Mouse (Mus musculus): ENCODE data around the gene Fahd2a.

Gene Fahd2a

DNA sequence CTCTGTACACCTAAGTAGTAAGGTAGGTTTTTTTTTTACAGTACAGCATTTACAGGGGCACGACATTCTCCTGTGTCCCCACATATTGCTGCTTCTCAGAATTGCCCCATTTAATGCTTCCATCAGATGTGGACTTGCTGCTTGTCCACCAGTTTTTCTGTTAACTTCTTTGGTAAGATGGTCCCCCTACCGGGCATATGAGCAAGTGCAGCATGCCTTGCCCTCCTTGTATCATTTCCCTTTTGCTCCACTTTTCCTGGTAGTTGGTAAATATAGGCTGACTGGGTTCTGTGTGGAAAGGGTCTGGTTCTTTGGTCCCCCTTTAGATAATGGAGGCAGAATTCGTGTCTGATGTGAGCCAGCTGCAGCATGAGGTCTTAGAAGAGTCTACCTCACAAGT, 14.1 kb downstream of the Fahd2a start:
- DNase-seq: peak; percentile 74 to 77

DNA sequence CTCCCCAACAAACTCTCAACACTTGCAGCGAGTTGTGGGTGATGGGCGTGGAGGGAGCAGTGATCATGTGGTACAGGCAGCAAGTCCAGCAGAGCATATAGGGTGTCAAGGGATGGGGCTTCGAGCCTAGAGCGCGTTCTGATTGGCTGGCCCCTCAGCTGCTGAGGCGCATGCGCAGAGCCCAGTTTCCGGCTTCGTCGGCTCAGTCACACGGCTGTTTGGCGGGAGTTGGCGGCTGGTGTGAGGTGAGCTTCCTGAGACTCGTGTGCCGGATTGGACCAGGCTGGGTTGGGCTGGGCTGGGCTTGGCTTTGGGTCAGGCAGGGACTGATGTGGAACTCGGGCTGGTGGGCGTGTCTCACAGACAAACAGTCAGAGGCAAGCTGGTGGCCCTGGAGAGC, 19.4 kb downstream of the Fahd2a start, which contains the start of gene Gpat2:
Gene Gpat2, plus strand, starts transcription at position 223 of the 400 bp plus-strand sequence.
- no peak for DNase-seq

DNA sequence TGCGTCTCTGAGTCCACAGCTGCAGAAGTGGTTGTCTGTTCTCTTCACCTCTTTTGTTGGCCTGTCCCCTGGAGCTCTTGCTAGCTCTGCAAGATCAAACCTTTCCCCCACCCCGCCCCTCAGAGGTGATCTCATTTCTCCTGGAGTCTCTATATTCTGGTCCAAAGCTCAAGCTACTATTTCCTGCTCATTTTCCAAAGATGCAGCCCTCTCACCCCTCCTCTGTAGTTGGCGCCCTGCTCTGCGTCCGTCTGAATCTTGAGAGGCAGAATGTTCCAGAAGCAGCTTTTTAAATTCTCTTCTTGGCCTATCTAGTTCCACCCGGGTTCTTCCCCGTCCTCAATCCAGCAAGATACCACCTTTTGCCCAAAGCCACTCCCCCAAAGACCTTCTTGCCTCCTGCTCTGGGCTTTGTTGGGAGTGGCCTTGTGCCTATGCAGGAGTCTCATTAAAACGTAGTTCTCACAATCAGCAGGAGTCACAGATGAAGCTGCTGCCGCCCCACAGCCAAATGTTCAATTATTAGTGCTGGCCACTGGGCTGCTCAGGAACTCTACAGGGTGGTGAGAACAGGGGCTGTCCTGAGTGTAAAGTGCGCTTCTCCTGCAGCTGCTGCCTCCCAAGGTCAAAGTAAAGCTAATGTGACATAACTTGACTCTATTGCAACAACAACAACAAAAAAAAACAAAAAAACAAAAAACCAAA, 25.9 kb downstream of the Fahd2a start:
- peak; percentile 74 to 84 for DNase-seq

DNA sequence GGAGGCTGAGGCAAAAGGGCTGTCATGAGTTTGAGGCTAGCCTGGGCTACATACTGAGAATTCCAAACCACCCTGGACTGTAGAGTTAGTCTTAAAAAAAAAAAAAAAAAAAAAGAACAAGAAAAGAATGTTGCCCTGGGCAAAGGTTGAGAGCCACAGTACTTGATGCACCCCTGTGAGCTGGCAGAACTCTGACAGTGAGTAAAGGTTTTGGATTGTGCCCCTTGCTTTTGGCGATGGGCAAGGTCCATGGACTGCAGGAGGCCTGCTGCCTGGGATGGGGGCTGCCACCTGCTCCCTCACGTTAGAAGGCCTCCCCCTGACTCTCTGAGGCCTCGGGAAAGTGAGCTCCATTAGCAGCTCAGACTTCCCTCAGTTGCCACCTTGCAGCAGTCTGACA, 27.7 kb downstream of the Fahd2a start:
- peak; percentile 77 to 91 for DNase-seq

DNA sequence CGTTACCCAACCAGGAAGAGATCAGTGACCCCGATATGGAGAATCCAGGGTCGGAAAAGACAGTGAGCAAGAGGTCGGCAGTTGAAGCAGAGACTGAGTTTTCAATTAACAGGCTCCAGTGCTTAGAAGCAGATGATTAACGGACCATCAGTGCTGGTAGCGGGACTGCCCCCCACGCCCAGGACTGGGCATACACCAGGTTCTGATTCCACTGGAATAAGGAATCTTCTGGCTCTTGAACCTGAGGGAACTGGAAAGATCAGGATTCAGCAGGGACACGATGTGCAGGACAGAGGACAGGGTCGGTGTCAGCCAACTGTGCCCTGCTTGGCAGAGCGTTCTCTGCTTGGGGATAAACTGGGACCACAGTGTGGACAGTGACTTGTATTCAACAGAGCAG, 28.6 kb downstream of the Fahd2a start:
- peak; percentile 88 to 95 for DNase-seq

DNA sequence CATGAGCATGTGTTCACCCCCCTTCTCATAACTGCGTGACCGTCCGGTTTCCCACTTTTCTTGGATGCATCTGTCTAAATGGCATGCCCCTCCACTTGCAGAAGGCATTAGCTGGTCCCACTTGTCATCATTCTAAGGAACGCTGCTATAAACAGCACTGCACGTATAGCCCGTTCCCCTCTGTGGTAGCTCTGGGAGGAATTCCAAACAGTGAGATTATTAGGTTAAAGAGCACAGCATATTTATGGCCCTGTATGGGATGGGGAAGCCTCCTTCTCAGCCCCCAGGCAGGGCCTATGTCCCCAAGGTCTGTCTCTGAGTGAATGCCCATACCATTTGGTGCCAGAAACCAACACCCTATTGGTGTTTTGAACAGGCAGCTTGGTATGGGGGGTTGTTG, 33.2 kb downstream of the Fahd2a start:
- no peak for DNase-seq

DNA sequence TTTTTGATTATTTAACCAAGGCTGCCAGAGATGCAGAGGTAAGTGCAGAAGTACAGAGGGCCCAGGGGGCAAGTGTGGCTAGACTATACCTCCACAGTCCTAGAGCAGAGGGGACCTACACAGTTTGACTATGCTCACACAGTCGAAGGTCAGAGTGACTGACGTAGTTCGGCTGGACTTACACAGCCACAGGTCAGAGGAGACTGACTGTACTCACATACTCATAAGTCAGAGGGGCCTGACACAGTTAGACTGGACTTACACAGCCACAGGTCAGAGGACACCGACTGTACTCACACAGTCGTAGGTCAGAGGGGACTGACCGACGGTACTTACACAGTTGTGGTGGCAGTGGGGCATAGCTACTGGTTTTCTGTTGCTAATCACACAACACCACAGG, 45.6 kb downstream of the Fahd2a start:
- peak in 1 of 2 experiments; percentile 23 for DNase-seq

DNA sequence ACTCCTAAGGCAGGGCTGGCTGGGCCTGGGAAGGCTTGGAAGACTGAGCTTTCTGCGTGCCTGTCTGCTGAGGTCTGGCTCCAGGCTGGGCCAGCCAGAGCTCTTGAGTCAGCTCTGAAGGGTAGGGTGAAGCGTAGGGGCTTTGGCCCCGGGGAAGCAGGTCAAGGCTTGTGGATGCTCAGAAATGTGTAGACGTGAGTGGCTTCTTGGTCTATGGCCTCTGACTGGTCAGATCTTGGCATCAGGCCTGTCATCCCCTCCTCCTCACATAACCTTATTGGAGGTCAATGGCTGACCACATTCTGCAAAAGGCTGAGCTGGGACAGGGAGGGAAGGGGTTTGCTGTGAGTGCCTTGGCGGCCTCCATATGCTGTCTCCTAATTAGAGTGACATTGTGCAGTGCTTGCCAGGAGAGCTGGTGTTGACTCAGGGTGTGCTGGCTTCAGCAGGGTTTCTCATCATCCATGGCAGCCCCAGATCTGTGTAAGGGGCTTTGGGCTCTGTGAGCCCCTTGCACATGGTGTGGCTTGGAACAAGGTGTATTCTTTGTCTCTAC, 49.7 kb downstream of the Fahd2a start:
- peak; percentile 37 to 43 for DNase-seq

DNA sequence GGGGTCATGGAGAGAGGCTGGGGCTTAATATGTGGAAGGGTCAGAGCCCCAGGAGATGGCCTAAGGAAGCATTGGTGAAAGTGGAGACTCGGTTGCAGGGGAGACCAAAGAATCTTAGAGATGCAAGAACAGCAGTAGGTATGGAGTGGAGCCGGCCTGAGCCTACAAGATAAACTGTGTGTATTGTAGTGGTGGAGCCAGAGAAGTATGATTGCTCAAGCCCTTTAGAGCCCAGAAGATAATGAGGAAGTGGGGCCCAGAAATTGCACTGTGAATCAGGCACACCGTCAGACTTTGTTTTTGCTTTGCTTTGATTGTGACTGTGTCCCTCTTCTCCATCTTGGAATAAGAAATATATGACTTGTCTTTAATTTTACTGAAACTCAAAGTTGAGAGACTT, 53.0 kb downstream of the Fahd2a start:
- DNase-seq: no peak

DNA sequence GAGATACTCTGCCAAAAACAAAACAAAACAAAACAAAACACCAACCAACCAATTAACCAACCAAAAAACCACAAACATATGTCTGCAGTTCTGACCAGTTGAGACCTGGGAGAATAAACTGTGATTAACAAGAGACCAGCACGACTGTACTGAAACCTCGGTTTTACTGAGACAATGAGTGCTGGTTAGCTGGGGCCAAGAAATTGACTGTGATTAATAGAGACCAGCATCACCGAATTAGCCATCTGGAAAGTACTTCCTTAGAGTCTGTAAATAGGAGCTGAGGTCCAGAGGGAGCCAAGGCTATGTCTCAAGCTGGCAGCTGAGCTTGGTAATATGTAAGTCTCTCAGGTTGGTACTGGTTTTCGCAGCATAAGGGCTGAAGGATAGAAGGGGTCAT, 53.5 kb downstream of the Fahd2a start:
- DNase-seq: no peak

DNA sequence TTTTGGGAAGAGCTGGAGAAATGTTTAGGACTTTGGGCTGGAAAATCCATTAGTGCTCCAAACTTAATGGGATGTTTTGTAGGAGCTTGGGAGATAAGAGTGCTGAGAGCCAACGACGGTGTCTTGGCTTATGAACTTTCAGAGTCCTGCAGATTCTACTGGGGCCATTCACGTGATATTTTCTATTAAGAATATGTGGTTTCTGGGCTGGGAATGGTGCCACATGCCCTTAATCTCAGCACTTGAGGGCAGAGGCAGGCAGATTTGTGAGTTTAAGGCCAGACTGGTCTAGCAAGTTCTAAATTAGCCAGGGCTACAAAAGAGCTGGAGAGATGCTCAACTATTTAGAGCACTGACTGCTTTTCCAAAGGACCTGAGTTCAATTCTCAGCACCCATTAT, 54.0 kb downstream of the Fahd2a start:
- DNase-seq: peak; percentile 45 to 64

DNA sequence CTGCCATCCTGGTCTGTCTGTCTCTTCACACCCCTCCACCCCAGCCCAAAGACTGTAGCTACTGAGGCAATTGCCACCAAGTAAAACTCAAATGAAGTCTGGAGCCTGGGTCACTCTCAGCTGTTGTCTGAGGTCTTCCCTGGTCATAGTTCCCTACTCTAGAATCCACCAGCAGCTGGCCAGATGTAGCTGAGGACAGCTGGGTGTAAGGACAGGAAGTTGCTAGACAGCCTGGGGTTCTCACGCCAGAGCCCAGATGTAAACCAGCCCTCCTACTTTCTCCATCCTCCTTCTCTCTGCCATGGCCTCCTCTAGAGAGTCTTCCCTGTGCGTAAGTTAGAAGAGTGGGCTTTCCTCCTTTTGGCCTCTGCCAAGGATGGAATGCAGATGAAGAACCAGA, 56.8 kb downstream of the Fahd2a start:
- peak in 1 of 2 experiments; percentile 22 for DNase-seq
